Mouse (Mus musculus): ENCODE results near the gene Msantd3. TPM values are rescaled to one million over a fixed set of nuclear protein-coding genes. Genes with fewer than 3 reads are reported as not detected.

Gene Msantd3
- total and polyA plus RNA-seq, 3 experiments, result not detected

- peak; percentile 65 for TF ChIP-seq BHLHE40 (IDR thresholded peaks at IDR 0.05; ENCODE audit: low read depth, low read length)
- no peak for TF ChIP-seq ZNF384 (IDR thresholded peaks at IDR 0.05; ENCODE audit: low read depth, low read length)
- peak; percentile 22 for TF ChIP-seq ETS1 (conservative IDR thresholded peaks at IDR 0.05; ENCODE audit: low read depth, low read length)
- TF ChIP-seq SIN3A (IDR thresholded peaks at IDR 0.05; ENCODE audit: low read length), result no peak
- TF ChIP-seq ZKSCAN1 (IDR thresholded peaks at IDR 0.05; ENCODE audit: borderline replicate concordance, low read depth, low read length), result no peak
- no peak for TF ChIP-seq TBP (conservative IDR thresholded peaks at IDR 0.05; ENCODE audit: low read depth, low read length)
- peak; percentile 32; the same call in 1 of the 2 replicates for TF ChIP-seq TCF12 (IDR thresholded peaks at IDR 0.05; ENCODE audit: low read depth, low read length)
- TF ChIP-seq GABPA (IDR thresholded peaks at IDR 0.05; ENCODE audit: insufficient replicate concordance, low read depth, low read length), result no peak
- TF ChIP-seq MYC (IDR thresholded peaks at IDR 0.05; ENCODE audit: low read depth, low read length), result peak; percentile 78; the same call in 1 of the 2 replicates
- TF ChIP-seq MXI1 (IDR thresholded peaks at IDR 0.05; ENCODE audit: low read depth, low read length), result peak; percentile 77; the same call in 1 of the 2 replicates
- no peak for TF ChIP-seq SMC3 (IDR thresholded peaks at IDR 0.05; ENCODE audit: low read depth, low read length)
- TF ChIP-seq UBTF (IDR thresholded peaks at IDR 0.05; ENCODE audit: low read depth, low read length), result no peak
- peak; percentile 48 for TF ChIP-seq POLR2A (IDR thresholded peaks at IDR 0.05; ENCODE audit: low read depth, low read length)
- TF ChIP-seq JUN (IDR thresholded peaks at IDR 0.05; ENCODE audit: insufficient read depth, low read depth, low read length), result no peak
- Histone ChIP-seq H3K4me3 (replicated peaks in 1 of 3; ENCODE audit: low read depth in 2 of 3, low read length in 2 of 3, poor library complexity in 1 of 3) (peak overlapping the region; percentile 21 to 50 (median 32)), H3K79me2 (replicated peaks; ENCODE audit: control insufficient read depth, extremely low read depth, insufficient read depth, poor library complexity, severe bottlenecking) (peaks cover 2% of the 10 kb centered on the region; the same call in 1 of the 2 replicates), H3K4me1 (ENCODE audit: control insufficient read depth in 1 of 2, insufficient read depth in 2 of 2) (peaks cover 14 to 50% of the 10 kb centered on the region in 2 experiments), H3K27me3 (replicated peaks) (no peaks in the 10 kb centered on the region), H3K9me3 (replicated peaks; ENCODE audit: low read length) (peaks cover 3% of the 10 kb centered on the region), H3K9ac (ENCODE audit: insufficient read depth, low read depth) (peak overlapping the region; percentile 73), H3K4me2 (ENCODE audit: insufficient read depth, low read depth, poor library complexity, severe bottlenecking) (peak overlapping the region; percentile 83), H3K36me3 (replicated peaks in 1 of 2; ENCODE audit: control insufficient read depth in 1 of 2, insufficient read depth in 1 of 2, low read length in 1 of 2) (no peaks in the 10 kb centered on the region), H3K27ac (ENCODE audit: insufficient read depth, low read depth) (peak overlapping the region; percentile 82)
- DNase-seq (ENCODE audit: extremely low read depth), result peak; percentile 66
- in situ Hi-C loops (cut with MboI; ENCODE audit: low pct_ligation_motif_present, low pct_unique_long_range_greater_than_20kb, low sequenced_read_pairs) (no loop called here), dilution Hi-C loops (cut with MboI; ENCODE audit: extremely low pct_ligation_motif_present, extremely low pct_unique_long_range_greater_than_20kb, low sequenced_read_pairs) (no loop called here)
These were observed 52.6 kb downstream of the Msantd3 start for GRCm38 (mm10) chr4:48592328-48592727.

- Histone ChIP-seq H3K9me3 (replicated peaks; ENCODE audit: low read length) (no peaks in the 10 kb centered on the region), H3K4me2 (ENCODE audit: insufficient read depth, low read depth, poor library complexity, severe bottlenecking) (peak overlapping the region; percentile 83), H3K27me3 (replicated peaks) (no peaks in the 10 kb centered on the region), H3K27ac (ENCODE audit: insufficient read depth, low read depth) (peak overlapping the region; percentile 82), H3K4me1 (ENCODE audit: control insufficient read depth in 1 of 2, insufficient read depth in 2 of 2) (peaks cover 14 to 50% of the 10 kb centered on the region in 2 experiments), H3K9ac (ENCODE audit: insufficient read depth, low read depth) (peak overlapping the region; percentile 73), H3K36me3 (replicated peaks in 1 of 2; ENCODE audit: control insufficient read depth in 1 of 2, insufficient read depth in 1 of 2, low read length in 1 of 2) (no peaks in the 10 kb centered on the region), H3K79me2 (replicated peaks; ENCODE audit: control insufficient read depth, extremely low read depth, insufficient read depth, poor library complexity, severe bottlenecking) (0 out of 2 replicates have a peak, but pooled peaks cover 2% of the 10 kb centered on the region), H3K4me3 (replicated peaks in 1 of 3; ENCODE audit: low read depth in 2 of 3, low read length in 2 of 3, poor library complexity in 1 of 3) (peak overlapping the region; percentile 32 to 50 (median 42))
- dilution Hi-C loops (cut with MboI; ENCODE audit: extremely low pct_ligation_motif_present, extremely low pct_unique_long_range_greater_than_20kb, low sequenced_read_pairs), result no loop called here
- DNase-seq (ENCODE audit: extremely low read depth), result peak; percentile 29
- 0 out of 2 replicates have a peak, but pooled peaks have one; percentile 14 for TF ChIP-seq EP300 (IDR thresholded peaks at IDR 0.05; ENCODE audit: low read length)
- TF ChIP-seq UBTF (IDR thresholded peaks at IDR 0.05; ENCODE audit: low read depth, low read length), result 0 out of 2 replicates have a peak, but pooled peaks have one; percentile 22
- peak; percentile 20; the same call in 1 of the 2 replicates for TF ChIP-seq IRF4 (IDR thresholded peaks at IDR 0.05; ENCODE audit: low read depth, low read length)
- peak; percentile 52; the same call in 1 of the 2 replicates for TF ChIP-seq E2F4 (IDR thresholded peaks at IDR 0.05; ENCODE audit: insufficient replicate concordance, low read depth, low read length)
- no peak for TF ChIP-seq TCF12 (IDR thresholded peaks at IDR 0.05; ENCODE audit: low read depth, low read length)
- TF ChIP-seq ZNF384 (IDR thresholded peaks at IDR 0.05; ENCODE audit: low read depth, low read length), result peak; percentile 80
- TF ChIP-seq MYC (IDR thresholded peaks at IDR 0.05; ENCODE audit: low read depth, low read length), result no peak
- TF ChIP-seq KAT2A (IDR thresholded peaks at IDR 0.05; ENCODE audit: insufficient replicate concordance, low read length), result no peak
- in situ Hi-C loops (cut with MboI; ENCODE audit: low pct_ligation_motif_present, low pct_unique_long_range_greater_than_20kb, low sequenced_read_pairs), result no loop called here
These were observed 53.1 kb downstream of the Msantd3 start for GRCm38 (mm10) chr4:48592844-48593243.

All from CH12.LX (cell line).